Mouse (Mus musculus) right cerebral cortex, adult 18-20 months (tissue): ENCODE measurements at regions not wholly inside any gene's neighbourhood (a gene's known extent, or its start where the extent isn't known, plus 50 kb on each side); places are given as distances from the start of the nearest gene placed in this dataset.

Source experiments
- DNase-seq: peaks from one replicate; pipeline ENCODE4 v3.0.0; 2022; ENCODE audit warnings: mixed read lengths

DNA sequence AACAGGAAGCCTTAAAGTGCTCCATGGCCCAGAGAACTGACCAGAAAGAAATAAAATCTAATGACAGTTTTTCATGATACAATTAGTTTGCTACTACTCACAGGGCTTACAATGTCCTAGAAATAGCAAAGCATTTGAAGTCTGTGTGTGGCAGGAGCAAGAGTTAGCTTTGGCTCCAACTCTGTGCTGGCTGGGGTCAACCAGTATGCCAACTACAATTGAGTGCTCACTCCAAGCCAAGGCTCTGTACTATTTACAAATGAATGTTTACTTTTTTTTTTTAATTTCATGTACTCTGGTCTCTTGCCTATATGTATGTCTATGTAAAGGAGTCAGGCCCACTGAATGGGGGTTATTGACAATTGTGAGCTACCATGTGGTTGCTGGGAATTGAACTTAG lies 75.7 kb upstream of the Jak1 start:
- no peak for DNase-seq

GRCm38 (mm10) chr4:101338211-101338610 lies 73.1 kb upstream of the Jak1 start:
- DNase-seq: no peak

DNA sequence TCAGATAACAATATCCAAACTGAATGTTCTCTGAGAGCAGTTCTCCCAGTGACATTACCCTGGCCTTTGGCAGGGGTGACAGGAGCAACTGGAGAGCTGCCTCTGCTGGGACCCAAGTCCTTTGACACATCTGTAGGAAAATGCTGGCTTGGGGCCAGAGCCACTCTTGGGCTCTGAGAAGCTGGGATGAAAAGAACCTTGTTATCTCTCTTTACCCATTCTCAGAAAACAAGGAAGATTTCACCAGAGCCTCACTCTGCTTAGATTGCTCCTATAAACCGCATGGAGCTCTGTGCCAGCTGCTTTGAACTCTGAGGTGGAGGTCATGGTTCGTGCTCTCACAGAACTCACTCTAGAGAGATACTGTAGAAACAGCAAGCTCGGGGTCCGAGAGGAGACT lies 71.7 kb upstream of the Jak1 start:
- DNase-seq: no peak

DNA sequence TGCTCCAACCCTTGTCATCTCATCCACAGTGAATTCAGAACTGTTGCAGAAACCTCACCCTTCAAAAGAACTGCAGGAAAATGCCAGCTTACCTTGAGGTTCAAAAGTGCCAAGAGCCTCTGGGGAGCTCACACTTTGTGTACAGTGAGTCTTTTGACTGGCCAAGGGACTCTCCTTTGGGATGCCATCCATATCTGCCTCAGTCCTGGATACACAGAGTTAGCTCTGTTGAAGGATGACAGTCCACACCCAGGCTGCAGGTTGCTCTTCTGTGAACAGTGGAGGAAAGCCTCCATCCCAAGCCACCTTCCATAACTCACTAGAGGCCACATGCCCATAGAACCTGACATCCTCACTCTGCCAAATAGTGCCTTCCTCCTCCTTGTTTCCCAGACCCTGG lies 71.3 kb upstream of the Jak1 start:
- no peak for DNase-seq

- no peak for DNase-seq
These were observed 68.8 kb upstream of the Jak1 start for GRCm38 (mm10) chr4:101333868-101334267.

DNA sequence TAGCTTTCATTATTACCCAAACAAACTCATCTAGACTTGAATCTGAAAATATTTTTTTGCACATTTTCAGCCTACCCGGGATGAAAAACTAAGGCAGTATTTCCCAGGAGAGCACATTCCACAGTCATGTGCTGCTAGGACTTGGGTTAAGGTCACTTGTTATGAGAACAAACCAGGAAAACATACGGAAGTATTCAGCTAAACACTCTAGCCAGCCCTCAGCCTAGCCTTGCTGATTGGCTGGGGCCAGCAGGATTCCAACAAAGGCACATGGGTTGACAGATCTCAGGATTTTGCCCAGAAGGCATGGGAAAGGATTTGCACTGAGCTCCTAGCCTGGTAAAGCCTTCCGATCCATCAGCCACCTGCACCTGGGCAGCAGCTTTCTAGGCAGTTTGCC lies 68.0 kb upstream of the Jak1 start:
- no peak for DNase-seq

GRCm38 (mm10) chr4:101331231-101331630 lies 66.1 kb upstream of the Jak1 start:
- no peak for DNase-seq

DNA sequence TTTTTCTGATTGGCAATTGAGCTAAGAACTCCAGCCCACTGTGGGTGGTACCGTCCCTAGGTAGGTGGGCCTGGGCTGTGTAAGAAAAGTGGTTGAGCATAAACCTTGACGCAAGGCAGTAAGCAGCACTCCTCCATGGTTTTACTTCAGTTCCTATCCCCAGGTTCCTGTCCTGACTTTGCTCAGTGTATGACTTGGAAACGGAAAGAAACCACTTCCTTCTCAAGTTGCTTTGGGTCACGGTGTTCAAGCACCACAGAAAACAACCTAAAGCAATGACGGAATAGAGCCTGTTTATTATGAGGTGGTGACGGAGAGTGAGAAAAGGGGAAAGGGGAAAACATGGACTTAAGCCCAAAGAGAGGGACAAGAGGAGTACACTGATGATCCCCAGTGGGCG lies 64.0 kb upstream of the Jak1 start:
- DNase-seq: no peak

GRCm38 (mm10) chr4:101326067-101326466 lies 61.0 kb upstream of the Jak1 start:
- no peak for DNase-seq

GRCm38 (mm10) chr4:101321731-101322130 lies 56.6 kb upstream of the Jak1 start:
- DNase-seq: no peak

DNA sequence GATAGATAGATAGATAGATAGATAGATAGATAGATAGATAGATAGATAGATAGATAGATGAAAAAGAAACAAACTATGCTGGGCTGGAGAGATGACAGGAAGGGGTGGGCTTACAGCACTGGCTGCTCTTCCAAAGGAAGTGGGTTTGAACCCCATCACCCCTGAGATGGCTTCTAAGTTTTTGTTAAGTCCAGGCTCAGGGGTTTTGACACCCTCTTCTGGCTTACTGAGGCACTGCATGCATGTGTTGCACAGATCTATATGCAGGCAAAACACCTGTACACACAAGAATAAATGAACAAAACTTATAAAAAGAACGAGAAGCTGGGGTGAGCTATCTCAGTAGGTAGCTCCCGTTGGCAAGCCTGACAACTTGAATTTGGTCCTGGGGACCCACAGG lies 55.5 kb upstream of the Jak1 start:
- DNase-seq: no peak

DNA sequence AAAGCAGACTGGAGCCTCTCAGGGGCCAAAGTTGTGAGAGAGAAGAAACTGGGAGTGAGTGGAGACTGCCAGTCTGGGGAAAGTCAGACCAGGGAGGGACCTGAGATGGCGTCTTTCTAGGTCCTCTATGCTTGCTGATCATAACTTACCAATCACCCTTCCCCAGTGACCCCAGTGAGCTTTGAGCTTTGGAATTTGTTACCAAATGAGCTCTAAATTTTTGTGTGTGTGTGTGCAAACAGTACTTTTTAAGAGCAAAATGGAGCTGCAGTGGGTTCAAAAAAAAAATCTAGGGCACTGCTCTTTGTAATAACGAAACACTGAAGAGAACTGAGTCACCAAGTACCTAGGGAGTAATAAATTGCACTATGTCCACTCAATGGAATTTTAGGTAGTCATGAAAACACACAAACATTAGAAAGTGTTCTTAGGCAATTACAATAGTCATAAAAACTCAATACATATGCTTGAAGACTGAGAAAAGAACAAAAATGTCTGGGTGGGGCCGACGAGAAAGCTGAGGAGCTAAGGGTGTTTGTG lies 54.7 kb upstream of the Jak1 start:
- DNase-seq: no peak

DNA sequence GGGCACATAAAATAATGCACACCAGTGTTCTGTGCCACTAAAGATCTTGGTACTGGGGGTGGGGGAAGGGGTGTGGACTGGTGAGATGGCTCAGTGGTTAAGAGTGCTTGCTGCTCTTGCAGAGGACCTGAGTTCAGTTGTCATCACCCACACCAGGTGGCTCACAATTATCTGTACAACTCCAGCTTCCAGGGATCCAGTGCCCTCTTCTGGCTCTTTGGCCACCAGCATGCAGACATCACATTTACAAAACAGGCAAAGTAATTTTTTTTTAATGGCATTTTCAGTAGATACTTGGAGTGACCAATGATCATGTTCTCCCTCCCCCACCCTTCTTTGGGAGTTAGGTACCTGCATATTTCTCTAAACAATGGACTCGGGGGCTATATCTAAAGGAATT lies 53.8 kb upstream of the Jak1 start:
- DNase-seq: no peak

GRCm38 (mm10) chr4:101316061-101316460 lies 51.0 kb upstream of the Jak1 start:
- no peak for DNase-seq
